Mouse (Mus musculus) testis, adult 2 months (tissue): ENCODE results near the gene Gnai3. TPM values are rescaled to one million over a fixed set of nuclear protein-coding genes. Genes with fewer than 3 reads are reported as not detected.

ENCODE experiments used
- H3K27ac ChIP-seq: fragments of 200-500 bp; 2 replicates; pipeline ENCODE4 v1.5.1; 2012; ENCODE audit warnings: low read depth, low read length; ENCODE audit not compliant: control insufficient read depth, insufficient read depth
- H3K27me3 ChIP-seq: fragments of 200-500 bp; 2 replicates; pipeline ENCODE4 v1.6.1; 2012; ENCODE audit warnings: mild to moderate bottlenecking, low read length, moderate library complexity; ENCODE audit not compliant: control insufficient read depth, insufficient read depth
- H3K36me3 ChIP-seq: fragments of 200-500 bp; 2 replicates; pipeline ENCODE4 v1.6.1; 2012; ENCODE audit warnings: mild to moderate bottlenecking, low read length; ENCODE audit not compliant: control insufficient read depth, insufficient read depth
- H3K4me1 ChIP-seq: fragments of 200-500 bp; 2 replicates; pipeline ENCODE4 v1.6.1; 2012; ENCODE audit warnings: low read length; ENCODE audit not compliant: control insufficient read depth, insufficient read depth
- H3K4me3 ChIP-seq: fragments of 200-500 bp; 2 replicates; pipeline ENCODE4 v1.5.1; 2012; ENCODE audit warnings: low read depth, mild to moderate bottlenecking, low read length, moderate library complexity, mixed read lengths; ENCODE audit not compliant: control insufficient read depth
- CTCF ChIP-seq: fragments of 200-500 bp; IDR thresholded peaks from 2 replicates; pipeline ENCODE4 v1.5.1; 2012; ENCODE audit warnings: low read depth, mild to moderate bottlenecking, inconsistent platforms, low read length, moderate library complexity; ENCODE audit not compliant: control insufficient read depth, insufficient read depth, insufficient replicate concordance
- POLR2A ChIP-seq: fragments of 200-500 bp; IDR thresholded peaks from 2 replicates; pipeline ENCODE4 v1.6.1; 2012; ENCODE audit warnings: low read depth, mild to moderate bottlenecking, inconsistent platforms, low read length, moderate library complexity; ENCODE audit not compliant: control insufficient read depth
- polyA plus RNA-seq: library from polyadenylated mRNA; depleted of rRNA; stranded (reverse); fragments of >200 nt; gene quantifications from 2 replicates; pipeline ENCODE4 v1.2.3, GENCODE M21; 2012

Gnai3 gene
- polyA plus RNA-seq, 1 experiment, result 15.8 TPM

DNA sequence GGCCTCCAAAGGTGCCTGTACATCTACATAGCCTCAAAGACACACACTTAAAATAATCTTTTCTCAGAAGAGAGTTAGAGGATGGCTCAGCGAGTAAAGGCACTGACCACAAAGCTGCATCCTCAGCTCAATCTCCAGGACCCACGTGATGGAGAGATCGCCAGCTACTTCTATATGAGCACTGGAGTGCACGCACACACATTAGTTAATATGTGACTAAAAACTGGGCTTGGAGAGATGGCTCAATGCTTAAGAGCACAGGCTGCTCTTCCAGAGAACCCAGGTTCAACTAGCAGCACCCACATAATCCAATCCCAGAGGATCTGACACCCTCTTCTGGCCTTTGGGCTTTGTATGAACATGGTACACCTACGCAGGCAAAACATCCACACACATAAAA lies 14.7 kb downstream of the Gnai3 start:
- H3K4me1 ChIP-seq, result no peaks in the 10 kb centered on the region
- H3K27me3 ChIP-seq, result no peaks in the 10 kb centered on the region
- no peak for TF ChIP-seq POLR2A
- TF ChIP-seq CTCF, result no peak
- no peak overlapping the region for H3K27ac ChIP-seq
- H3K36me3 ChIP-seq, result no peaks in the 10 kb centered on the region
- H3K4me3 ChIP-seq, result no peak overlapping the region

DNA sequence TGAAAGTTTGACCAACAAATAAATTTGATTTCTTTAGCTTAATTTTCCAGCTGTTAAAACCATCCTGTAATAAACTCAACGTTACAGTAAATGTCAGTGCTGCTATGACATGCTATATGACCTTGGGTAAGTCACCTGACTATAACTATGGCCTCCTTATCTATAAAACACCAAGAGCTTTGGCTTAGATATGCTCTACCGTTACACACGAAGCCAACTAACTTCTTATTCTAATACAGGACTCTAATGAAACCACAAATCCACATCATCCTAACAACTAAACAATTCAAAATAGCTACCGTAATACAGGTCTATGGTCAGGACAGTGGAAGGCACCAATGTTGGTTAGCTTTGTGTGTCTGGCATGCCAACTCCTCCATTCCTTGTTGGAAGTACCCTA lies 16.1 kb downstream of the Gnai3 start:
- Histone ChIP-seq H3K4me3 (no peak overlapping the region), H3K27me3 (no peaks in the 10 kb centered on the region), H3K27ac (no peak overlapping the region), H3K4me1 (no peaks in the 10 kb centered on the region), H3K36me3 (no peaks in the 10 kb centered on the region)
- TF ChIP-seq CTCF (no peak), POLR2A (no peak)

DNA sequence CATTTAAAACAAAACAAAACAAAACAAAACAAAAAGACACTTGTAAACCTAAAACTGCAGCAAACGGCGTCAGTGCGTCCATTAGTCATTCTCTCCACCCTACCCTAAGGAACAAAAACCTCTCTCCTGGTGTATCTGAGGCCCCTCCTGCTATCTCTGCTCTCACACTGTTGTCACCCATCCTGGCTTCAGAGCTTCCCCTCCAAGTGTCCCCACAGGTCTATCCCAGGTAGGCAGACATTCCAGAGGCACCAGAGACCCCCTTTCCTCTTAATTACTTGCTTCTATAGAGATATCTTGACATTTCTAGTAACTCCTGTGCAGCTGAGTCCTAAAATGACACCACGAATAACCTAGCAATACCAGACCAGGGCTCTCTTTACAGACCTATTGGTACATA lies 16.6 kb downstream of the Gnai3 start:
- H3K27me3 ChIP-seq, result no peaks in the 10 kb centered on the region
- no peaks in the 10 kb centered on the region for H3K36me3 ChIP-seq
- H3K4me1 ChIP-seq, result no peaks in the 10 kb centered on the region
- no peak for TF ChIP-seq POLR2A
- TF ChIP-seq CTCF, result no peak
- H3K27ac ChIP-seq, result no peak overlapping the region
- H3K4me3 ChIP-seq, result no peak overlapping the region

DNA sequence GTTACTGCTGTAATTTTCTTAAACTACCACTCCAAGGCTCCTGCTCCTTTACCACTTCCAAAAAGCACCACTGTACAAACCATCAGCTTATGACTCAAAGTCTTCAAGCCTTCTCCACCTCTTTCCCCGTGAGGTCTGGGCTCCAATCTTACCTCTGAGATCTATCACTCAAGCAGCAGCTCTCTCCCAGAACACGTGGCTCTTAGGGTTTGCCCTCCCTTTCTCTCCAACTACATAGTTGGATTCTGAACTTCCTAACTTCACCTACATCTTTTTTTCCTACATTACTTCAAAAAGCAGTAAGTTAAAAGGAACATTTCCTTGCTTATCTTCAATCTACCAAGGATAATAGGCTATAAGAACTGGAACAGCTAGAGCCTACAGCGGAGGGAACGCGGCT lies 17.4 kb downstream of the Gnai3 start:
- no peaks in the 10 kb centered on the region for H3K27me3 ChIP-seq
- H3K4me1 ChIP-seq, result no peaks in the 10 kb centered on the region
- no peak overlapping the region for H3K27ac ChIP-seq
- H3K36me3 ChIP-seq, result no peaks in the 10 kb centered on the region
- TF ChIP-seq CTCF (no peak), POLR2A (no peak)
- H3K4me3 ChIP-seq, result no peak overlapping the region

DNA sequence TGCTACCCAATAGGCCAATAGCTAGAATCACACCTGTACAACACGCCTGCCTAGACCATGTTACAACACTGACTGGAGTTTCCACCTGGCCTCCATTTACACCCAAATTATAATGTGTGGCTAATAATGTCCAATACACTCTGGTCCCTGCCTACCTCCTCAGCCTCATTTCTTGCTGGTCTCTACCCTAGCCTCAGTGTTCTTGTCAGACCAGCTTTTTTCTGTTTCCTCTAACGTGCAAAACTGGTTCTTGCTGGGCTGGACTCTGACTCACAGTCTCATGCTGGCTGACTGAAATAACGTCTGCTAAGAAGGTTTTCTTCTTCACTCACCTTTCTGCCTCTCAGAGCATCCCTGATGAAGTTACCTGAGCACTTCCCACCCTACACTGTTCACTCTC lies 19.6 kb downstream of the Gnai3 start:
- Histone ChIP-seq H3K27me3 (no peaks in the 10 kb centered on the region), H3K4me1 (no peaks in the 10 kb centered on the region), H3K27ac (no peak overlapping the region), H3K36me3 (no peaks in the 10 kb centered on the region; the same call in 1 of the 2 replicates), H3K4me3 (no peak overlapping the region)
- TF ChIP-seq POLR2A (no peak), CTCF (no peak)

DNA sequence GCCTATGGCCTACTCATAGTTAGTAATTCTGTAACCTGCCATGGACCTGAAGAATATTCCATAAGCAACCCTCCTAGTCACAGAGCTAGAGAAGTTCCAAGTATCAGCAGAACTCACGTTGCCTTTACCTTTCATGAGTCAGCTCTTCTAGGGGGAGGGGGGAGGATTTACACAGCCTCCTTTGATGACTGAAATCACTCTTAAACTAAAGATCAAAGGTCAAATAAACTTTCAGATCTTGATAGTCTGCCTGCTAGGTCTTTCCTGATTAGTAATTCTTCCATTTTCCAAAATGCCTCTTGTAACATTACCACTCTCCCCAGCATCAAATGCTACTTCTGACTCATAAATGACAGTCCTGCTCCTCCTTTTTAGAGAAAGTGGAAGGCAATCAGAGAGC lies 21.8 kb downstream of the Gnai3 start:
- TF ChIP-seq POLR2A (no peak), CTCF (no peak)
- H3K27ac ChIP-seq, result no peak overlapping the region
- no peaks in the 10 kb centered on the region for H3K27me3 ChIP-seq
- H3K4me1 ChIP-seq, result no peaks in the 10 kb centered on the region
- H3K4me3 ChIP-seq, result no peak overlapping the region
- H3K36me3 ChIP-seq, result no peaks in the 10 kb centered on the region; the same call in 1 of the 2 replicates

DNA sequence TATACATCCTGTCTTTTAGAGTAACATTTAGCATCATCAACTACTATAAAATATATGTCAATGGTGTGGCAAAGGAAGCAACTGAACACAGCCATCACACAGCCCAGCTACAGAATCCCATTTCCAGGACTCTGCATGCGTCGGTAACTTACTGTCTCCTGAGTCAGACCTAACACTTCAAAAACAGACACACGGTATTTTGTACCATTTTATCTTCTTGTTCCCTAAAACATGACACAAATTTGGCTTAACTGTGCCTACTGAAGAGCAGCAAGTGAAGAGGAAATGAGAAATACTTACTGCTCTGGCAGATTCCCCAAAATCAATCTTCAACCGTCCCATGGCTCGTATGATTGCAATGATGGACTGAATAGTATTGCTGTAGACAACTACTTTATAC lies 22.7 kb downstream of the Gnai3 start:
- no peaks in the 10 kb centered on the region; the same call in 1 of the 2 replicates for H3K36me3 ChIP-seq

DNA sequence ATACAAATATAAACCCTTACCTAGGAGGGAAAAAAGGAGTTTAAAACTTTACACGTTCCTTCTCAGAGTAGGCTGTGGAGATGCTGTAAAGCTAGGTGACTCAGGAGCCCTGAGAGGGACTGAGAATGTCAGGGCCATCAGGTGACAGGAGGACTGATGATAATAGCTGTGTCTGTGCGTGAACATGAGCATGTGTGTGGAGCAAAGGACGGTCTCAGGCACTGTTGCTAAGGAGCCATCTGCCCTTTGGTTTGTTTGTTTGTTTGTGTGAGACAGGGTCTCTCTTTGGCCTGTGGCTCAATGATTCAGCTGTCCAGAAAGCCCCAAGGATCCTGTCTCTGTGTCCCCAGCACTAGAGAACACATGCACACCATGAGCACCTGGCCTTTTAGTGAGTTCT lies 24.8 kb downstream of the Gnai3 start:
- Histone ChIP-seq H3K27ac (no peak overlapping the region), H3K27me3 (no peaks in the 10 kb centered on the region), H3K4me1 (no peaks in the 10 kb centered on the region), H3K36me3 (no peaks in the 10 kb centered on the region; the same call in 1 of the 2 replicates), H3K4me3 (no peak overlapping the region)
- no peak for TF ChIP-seq POLR2A
- no peak for TF ChIP-seq CTCF

More for the DNA sequence above, 22.7 kb downstream of the Gnai3 start:
- H3K4me3 ChIP-seq, result no peak overlapping the region
- no peak overlapping the region for H3K27ac ChIP-seq
- no peaks in the 10 kb centered on the region for H3K4me1 ChIP-seq
- H3K27me3 ChIP-seq, result no peaks in the 10 kb centered on the region
- TF ChIP-seq CTCF (no peak), POLR2A (no peak)
